Mouse (Mus musculus): ENCODE measurements around the gene Slc4a1.

Slc4a1 gene

DNA sequence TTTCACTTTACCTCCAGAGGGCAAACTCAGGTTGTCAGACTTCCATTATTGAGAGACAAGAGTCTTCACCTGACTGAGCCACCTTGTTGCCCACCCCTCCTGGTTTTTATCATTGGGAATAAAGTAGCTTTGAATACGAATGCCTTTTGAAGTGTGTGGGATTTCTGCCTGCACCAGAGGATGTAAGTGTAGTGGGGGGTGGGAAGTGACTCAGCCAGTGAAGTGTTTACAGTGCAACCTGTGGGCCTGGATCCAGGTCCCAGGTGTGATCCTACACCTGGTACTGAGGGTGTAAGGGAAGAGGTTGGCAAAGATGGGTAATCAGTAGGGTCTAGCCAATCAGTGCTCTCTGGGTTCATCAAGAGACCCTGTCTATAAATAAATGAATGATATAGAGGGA, 42.5 kb downstream of the Slc4a1 start:
- no peak for DNase-seq (ENCODE audit: low read depth, low spot score)

DNA sequence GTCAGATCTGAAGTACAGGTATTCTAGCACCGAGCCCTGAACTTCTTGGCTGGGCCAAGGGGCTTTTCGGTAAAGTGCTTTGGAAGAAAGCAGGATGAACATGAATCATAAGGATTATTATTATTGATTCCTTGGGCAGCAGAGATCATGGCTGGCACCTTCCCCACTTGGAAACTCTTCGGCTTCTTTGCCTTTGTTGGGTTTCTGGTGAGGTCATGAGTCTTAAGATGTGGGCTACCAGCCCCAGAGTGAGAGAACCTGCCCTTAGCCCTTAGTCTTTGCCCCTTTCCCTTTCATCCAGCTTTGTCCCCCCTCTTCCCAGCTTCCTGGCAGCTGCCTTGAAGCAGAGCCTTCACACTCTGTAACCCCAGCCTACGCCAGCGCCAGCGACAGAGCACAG, 44.1 kb downstream of the Slc4a1 start:
- no peak for DNase-seq (ENCODE audit: low read depth, low spot score)

DNA sequence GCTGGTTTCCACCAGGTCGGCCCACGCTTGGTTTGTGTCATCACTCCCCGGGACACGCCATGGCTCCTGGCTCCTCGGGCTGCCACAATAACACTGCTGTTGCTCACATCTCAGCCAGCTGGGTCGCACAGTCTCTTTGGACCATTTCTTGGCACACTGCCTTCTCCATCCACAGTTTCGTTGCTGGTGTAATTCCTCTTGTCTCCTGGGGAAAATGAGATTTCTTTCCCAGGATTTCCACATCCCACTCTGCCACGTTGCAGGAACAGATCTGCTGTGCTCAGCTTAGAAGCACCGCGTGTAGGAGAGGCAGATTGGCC, 45.4 kb downstream of the Slc4a1 start:
- DNase-seq (ENCODE audit: low read depth, low spot score): no peak

DNA sequence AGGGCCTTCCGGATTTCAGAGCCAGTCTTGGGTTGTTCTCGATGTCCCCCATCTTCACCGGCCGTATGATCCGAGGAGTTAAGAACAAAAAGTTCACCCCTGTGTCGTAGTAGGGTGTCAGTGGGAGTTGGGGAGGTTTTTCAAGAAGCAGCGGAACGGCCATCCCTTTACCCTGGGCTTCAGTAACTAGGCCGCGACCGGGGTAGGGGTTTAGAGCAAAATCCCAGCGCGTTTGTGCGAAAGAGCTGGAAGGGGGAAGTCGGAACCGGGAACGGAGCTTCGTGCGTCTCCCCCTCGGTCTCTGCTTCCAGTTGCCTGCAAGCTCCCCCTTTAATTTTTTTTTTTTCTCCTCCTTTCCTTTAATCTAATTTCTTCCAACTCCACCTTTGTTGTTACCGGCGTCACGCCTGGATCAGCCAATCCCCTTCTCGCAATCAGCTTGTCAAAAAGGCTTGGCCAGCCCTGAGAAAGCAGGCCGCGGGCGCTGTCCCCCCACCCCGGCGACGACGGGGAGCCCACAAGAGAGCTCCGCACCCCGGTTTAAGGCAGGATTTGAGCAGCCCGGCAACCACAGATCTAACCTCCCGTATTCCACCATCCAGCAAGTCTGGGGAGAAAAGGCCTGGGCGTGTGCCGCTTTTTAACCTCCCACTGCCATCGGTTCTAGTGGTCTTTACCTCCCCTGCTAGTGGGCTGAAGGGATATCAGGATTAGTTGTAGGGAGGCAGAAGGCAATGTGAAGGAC, 45.9 kb downstream of the Slc4a1 start:
- DNase-seq (ENCODE audit: low read depth, low spot score): peak; percentile 87

DNA sequence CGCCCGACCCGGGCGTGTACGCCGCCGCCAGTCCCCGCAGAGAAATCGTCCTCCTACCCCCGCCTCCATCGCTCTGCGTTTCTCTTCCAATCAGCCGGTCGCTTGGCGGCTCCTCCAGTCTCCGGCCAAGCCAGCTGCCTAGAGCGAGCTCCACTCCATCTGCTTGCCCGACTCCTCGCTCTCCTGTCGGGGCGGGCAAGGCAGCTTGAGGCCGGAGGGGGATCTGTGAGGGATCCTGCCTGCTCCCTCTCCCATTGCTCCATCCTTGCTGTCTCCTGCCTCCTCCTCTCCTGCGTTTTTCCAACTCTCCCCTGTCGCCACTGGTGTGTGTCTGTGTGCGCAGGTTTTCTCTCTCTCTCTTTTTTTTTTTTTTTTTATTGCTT, 46.6 kb downstream of the Slc4a1 start, which contains the start of gene Ubtf:
TSS of gene Ubtf (minus strand) at position 333 of the 383 bp plus-strand sequence.
- peak; percentile 86 for DNase-seq (ENCODE audit: low read depth, low spot score)

DNA sequence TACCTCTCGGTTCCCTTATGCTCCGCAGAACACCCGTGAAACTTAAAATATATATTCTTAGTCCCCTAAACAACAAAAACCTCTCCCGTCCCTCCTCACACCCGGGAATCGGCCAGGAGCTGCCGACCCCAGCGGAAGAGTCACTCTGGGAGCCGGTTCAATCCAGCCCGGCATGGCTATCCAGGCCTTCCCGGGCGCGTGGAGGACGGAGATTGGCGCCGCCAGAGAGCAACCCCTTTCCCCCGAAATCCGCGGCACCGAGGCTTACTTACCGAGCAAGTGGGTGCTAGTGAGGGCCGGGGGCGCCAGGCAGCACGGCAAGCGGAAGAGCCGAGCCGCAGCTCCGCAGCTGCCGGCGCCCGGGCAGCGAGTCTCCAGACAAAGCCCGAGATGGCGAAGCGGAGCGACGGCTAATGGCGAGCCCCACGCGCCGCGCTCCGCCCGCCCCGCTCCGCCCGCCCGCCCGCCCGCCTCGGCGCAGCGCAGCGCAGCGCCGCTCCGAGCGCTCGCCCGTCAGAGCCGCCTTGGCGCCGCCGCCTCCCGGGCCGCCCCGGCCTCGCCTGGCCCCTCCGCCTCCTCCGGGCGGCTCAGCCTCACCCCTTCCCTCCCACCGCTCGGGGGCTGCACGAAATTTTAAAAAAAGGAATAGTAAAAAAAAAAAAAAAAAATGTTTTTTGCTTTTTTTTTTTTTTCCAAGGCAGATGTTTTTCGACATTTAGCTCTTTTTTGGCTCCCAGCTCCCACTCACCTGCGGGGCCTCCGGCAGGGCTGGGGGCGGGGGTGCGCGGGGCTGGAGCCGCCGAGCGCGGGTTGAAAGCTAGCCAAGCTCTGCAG, 47.2 kb downstream of the Slc4a1 start:
- peak; percentile 73 for DNase-seq (ENCODE audit: low read depth, low spot score)

DNA sequence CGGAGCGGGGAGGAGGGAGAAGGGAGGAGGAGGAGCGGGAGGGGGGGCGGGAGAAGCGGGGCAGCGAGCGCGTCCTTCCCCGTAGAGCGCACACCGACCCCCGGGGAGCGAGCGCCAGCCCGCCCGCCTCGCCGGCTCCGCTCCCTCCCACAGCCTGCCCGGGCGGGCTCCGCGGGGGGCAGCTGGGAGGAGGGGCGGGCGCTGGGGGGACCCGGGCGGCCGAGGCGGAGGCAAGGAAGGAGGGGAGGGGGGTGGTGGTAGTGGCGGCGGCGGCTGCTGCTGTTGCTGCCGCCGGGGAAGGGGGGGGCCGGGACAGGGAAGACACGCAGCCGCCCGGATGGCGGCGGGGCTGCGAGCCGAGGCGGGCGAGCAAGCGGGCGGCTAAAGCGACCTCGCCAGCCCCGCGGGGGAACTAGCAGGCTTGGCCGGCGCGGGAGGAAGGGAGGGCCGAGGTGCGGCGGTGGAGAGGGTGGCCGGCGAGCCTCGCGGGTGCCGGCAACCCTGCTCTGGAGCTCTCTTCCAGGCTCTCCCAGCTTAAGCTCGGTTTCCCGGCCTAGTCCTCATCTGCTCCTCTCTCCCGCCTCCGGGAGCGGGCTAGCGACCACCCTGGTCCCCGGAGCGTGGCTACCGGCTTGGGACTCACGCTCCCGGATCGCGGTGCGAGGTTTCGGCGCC, 48.0 kb downstream of the Slc4a1 start:
- peak; percentile 82 for DNase-seq (ENCODE audit: low read depth, low spot score)

DNA sequence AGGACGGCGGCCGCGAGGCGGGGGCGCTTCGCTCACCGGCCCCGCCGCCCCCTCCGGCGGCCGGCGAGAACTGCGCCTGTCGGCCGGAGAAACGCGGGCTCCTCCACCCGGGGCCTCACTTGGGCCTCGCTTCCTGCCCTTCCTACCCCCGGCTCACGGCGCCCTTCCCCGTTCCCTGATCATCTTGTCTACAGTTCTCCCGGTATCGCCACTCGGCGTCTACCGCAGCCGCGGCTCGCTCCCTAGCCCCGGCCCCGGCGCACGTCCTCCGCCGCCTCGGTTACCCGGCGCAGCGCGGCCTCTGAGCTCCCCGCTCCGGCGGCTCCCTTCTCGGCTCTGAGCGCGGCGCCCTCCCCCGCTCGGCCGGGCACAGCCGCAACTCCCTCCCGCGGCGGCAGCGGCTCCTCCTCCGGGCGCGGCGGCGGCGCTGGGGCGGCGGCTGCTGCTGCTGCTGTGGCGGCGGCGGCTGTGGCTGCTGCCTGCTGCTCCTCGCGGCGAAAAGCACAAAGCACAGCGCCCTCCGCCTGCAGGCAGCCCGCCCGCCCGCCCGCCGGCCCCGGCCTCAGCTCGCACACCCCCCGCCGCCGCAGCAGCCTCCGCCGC, 48.6 kb downstream of the Slc4a1 start:
- peak; percentile 81 for DNase-seq (ENCODE audit: low read depth, low spot score)

DNA sequence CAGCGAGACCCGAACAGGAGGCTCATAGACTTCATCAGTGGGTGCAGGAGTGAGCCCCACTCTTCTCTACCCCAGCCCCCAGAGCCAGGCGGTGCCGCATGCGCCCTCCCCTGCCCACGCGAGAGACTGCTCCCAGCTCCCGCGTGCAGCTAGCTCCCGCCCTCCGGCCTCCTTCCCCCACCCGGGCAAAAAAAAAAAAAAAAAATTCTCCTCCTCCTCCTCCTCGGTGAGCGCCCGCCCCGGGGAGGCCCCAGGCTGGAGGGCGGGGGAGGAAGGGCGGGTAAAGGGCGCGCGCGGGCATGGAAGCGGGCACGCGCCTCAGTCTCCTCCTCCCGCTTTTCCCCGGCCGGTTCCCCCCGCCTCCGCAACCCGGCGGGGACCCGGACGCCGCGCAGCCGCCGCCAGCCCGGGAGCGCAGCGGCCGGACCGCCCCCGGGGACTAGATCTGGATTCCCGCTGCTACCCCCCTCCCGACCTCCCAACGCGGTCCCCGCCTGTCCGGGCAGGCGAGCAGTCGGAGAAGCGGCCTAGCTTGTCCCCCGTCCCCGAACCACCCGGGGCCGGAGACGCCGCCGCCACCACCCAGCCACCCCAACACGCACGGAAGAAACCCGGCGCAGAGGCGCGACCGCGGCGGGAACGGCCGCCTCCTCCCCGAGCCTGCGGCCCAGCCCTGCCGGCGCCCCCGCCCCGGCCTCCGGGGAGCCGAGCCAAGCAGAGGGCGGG, 49.3 kb downstream of the Slc4a1 start:
- peak; percentile 94 for DNase-seq (ENCODE audit: low read depth, low spot score)

DNA sequence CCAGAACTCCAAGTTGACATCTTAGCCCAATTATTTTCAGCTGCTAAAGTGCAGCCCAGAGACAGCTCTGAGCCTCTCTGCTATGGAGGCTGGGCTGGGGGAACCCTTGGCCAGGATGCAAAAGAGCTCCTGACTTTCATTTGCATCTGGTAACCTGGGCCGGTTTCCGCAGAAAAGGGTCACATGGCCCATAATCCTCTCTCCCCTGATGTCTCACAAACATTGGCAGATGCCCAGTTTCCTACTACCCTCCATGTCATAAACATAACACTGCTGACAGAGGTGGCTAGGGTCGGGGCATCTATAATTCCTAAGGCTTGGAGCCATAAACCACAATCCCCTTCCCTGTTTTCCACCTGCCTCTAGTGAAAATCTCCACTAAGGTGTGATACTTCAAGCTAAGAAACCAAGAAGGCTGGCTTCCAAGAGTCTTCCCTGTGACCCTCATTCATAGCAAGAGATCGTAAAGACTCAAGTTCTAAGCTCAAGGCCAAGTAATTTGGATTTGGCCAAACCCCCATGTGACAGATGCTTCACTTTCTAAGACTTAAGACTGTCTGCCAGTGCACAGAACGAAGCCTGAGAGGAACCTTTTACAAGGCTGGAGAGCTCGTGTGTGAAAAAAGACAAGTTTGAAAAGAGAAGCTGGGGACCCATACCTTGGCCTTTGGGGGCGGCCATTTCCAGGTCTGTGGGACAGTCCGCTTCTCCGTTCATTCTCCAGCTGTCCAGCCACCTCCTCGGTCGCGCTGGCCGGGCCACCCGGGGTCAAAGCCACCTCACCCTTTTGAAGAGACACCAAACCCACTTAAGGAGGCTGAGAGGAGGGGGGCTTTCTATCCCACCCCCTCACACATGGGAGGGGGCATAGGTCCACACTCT, 50.1 kb downstream of the Slc4a1 start:
- peak; percentile 48 for DNase-seq (ENCODE audit: low read depth, low spot score)

DNA sequence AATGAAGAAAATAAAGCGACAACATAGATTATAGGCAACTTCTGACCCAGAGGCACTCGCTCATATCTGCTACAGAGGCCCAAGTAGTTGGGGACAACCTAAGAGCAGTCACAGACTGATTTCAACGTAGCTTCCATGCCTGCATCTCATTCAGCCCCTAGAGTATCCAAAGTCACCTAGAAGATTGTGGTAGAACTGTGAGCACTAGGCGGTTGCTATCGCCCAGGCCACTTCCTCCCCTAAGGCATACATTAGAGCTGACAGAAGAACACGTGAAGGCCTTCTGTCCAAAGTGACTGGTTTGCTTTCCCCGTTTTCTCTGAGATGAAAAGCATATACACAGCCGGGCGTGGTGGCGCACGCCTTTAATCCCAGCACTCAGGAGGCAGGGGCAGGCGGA, 51.7 kb downstream of the Slc4a1 start:
- no peak for DNase-seq (ENCODE audit: low read depth, low spot score)

DNA sequence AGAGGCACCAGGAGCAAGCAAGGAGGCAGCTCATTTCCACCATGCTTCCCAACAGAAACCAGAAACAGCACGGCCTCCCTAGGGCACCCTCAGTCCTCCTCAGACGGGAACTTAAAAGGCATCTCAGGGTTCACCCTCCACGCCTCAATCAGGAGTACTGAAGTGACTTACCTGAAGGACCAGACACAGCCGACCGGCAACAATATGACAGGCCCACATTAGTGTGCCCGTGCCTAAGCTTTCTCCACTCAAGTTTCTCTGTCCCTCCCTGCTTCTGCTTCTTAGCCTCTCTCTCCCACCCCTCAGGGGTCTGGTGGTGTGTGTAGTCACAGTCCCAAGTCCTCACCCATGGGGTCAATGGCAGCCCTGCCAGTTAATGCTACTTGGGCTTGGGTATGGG, 53.4 kb downstream of the Slc4a1 start:
- DNase-seq (ENCODE audit: low read depth, low spot score): no peak

DNA sequence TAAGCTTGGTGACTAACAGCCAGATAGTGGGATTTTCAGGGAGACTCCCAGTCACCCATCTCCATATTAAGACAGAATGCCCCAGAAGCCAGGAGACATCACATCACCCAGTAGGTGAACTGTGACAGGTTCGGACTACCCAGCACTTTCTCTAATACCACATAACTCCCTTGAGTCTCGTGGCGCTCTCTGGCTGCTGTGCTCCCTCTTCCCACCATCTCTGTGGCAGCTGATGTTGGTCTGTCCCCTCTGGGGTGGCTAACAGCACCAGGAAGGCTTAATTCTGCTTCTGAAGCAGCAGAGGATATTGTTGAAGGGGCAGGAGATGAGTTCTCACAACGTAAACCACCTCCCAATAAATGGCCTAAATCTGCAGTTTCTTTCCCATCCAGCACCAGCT, 54.0 kb downstream of the Slc4a1 start:
- peak; percentile 1 for DNase-seq (ENCODE audit: low read depth, low spot score)

DNA sequence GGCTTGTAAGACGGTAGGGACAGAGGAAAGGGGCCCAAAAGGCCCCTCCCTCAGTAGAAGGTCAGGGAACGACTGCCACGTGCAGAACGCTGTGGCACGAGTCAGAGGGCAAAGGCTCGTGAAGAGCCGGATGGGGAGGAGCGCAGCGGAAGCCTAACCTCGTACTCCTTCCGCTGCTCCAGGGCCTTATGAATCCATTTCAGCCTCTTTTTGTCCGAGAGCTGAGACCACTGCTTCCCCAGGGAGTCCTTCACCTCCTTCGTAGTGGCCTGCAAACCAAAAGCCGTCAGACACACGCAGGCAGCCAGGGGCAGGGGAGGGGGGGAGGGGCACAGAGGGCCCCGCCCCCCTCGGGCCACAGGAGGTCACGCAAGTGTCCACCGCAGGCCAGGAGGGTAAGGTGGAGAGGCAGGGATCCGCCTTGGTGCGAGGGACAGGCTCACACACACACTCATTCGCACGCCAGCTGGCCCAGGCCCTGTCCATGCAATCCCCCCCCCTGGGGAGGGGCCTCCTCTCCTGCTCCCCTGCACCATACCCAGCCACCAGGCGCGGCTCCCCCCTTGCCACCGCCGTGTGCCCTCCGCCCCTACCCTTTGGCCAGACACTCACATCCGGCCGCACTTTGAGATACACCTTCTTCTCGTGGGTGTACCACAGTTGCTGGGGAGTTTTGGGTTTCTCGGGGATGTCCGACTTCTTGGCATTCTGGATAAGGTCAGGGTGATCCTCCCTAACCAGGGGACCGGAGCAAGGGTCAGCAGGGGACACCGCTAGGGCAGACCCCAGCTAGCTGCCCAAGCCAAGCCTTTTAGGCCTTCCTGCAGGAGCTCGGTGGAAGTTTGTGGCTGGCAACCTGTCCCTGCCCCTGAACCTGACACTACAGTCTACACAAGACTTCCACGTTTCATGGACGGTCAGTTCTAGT, 55.0 kb downstream of the Slc4a1 start:
- peak; percentile 39 for DNase-seq (ENCODE audit: low read depth, low spot score)

DNA sequence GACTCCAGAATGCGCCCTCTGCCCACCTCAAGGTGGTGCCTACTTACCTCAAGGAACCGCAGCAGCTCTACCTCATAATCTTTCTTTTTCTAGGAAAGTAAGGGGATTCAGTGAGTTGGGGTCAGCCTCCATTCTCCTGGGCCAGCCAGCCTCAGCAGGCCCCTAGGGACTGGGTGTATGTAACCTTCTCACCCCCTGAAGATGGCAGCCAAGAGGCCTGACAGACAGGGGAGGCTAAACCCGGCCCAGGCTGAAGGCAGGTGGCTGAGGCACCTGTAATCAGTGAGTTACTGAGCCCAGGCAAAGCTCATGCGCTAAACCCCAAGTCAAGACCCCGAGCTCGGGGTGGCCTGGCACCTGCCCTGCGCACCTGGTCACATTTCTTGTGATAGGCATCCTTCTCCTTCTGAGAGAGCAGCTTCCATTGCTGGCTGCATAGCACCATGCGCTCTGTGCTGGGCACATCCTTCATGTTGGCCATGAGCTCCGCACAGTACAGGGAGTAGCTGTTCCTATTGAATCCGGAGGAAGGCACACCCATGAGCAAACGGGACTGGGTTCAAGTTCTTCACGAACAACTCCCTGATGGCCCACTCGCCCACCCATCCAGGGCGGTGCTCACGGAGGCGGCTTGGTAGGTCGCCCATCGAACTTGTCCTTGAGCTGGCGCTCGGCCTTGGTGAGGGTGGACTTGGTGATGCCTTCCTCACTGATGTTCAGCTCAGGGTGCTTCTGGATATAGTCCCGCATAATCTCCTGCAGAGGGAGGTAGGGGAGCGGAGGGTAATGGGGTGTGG, 56.0 kb downstream of the Slc4a1 start:
- DNase-seq (ENCODE audit: low read depth, low spot score): peak; percentile 46

DNA sequence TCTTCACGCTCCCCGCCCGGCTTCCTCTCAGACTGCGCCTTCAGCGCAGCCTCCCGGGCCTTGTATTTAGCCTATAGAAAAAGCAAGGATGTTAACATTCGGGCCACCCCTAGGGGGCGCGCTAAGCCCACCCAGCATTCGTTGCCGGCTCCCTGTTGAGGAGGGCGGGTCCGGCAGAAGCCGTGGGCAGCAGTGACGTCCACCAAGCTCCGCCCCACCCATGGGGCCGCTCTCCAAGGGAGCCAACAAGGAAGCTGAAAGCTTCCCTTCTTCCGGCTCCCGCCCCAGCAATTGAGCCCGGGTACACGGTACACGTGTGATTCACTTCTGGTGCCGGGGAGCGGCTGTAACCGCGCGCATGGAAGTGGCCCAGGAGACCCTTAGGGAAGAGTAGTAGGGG, 57.0 kb downstream of the Slc4a1 start:
- peak; percentile 98 for DNase-seq (ENCODE audit: low read depth, low spot score)

DNA sequence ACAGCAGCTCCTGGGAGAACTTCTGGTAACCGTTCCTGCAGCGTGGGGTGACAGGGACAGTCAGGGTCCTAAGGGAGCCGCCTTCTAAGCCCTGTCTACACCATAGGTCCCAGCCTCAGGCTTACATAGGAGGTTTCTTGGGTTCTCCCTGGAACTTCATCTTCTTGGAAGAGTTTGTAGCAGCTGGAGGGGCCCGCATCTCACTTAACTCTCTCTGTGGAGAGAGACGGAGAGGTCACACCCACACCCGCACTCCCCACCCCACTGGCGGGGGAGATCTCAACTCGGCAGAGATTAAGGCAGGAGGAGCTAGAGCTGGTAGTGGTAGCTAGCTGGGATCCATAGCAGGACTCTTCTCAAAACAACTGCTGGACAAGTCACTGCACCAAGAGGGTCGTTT, 57.9 kb downstream of the Slc4a1 start:
- no peak for DNase-seq (ENCODE audit: low read depth, low spot score)

DNA sequence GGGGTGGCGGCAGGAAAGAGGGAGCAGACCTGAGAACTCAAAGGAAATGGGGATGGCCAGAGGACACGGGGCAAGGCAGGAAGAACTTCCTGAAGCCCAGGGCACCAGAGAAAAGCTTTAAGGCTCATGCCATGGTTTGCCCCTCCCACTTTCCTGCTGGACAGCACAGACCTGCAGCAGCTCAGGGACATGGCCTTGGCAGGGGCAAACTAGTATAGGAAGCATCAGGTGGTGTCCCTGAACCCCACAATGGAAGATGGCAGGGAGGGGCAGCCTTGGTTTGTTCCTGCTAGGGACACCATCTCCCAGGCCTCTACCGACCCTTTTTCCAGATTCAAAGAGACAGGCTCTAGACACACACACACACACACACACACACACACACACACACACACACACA, 60.6 kb downstream of the Slc4a1 start:
- DNase-seq (ENCODE audit: low read depth, low spot score): no peak

DNA sequence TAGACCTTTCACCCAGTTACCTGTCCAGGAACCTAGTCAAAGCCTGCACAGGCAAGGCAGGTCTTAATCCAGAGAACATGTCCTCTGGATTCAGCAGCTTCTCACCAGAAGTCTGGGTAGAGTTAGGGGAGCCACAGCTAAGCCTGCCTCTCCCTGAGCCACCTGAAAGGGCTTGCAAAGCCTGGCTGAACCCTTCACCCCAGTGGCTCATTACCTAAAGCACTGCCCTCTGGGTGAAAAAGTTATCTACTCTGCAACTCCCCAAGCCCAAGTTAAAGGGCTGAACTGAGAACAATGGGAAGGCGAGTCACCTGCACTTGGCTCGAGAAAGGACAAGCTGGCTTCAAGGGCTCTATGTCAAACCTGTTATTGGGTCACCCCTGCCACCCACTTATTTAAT, 61.9 kb downstream of the Slc4a1 start:
- no peak for DNase-seq (ENCODE audit: low read depth, low spot score)

Measured in CD4-positive helper T cell, adult 2 months (primary cell).